Mouse (Mus musculus) neural tube, embryonic 12.5 days (tissue): ENCODE results near the gene Wnk4. TPM values are rescaled to one million over a fixed set of nuclear protein-coding genes. Genes with fewer than 3 reads are reported as not detected.

Experiments
- ATAC-seq: fragments of 200-750 bp; cut with Nextera tagmentation; 2 replicates; pipeline ENCODE4 v1.8.0; 2017; ENCODE audit warnings: low read depth, mild to moderate bottlenecking, moderate TSS enrichment, moderate library complexity; ENCODE audit not compliant: low FRiP score
- H3K27ac ChIP-seq: fragments of 300-500 bp; sonication (generic); 2 replicates; pipeline ENCODE4 v1.5.1; 2016
- H3K27me3 ChIP-seq: fragments of 300-500 bp; sonication (generic); replicated peaks from 2 replicates; pipeline ENCODE4 v1.6.1; 2016; ENCODE audit warnings: mild to moderate bottlenecking
- H3K36me3 ChIP-seq: fragments of 300-500 bp; sonication (generic); 2 replicates; pipeline ENCODE4 v1.6.1; 2016; ENCODE audit warnings: mild to moderate bottlenecking
- H3K4me1 ChIP-seq: fragments of 300-500 bp; sonication (generic); 2 replicates; pipeline ENCODE4 v1.6.1; 2016
- H3K4me2 ChIP-seq: fragments of 300-500 bp; sonication (generic); replicated peaks from 2 replicates; pipeline ENCODE4 v1.6.1; 2016; ENCODE audit warnings: mild to moderate bottlenecking
- H3K4me3 ChIP-seq: fragments of 300-500 bp; sonication (generic); 2 replicates; pipeline ENCODE4 v1.5.1; 2016
- H3K9ac ChIP-seq: fragments of 300-500 bp; sonication (generic); 2 replicates; pipeline ENCODE4 v1.6.1; 2016; ENCODE audit warnings: mild to moderate bottlenecking
- H3K9me3 ChIP-seq: fragments of 300-500 bp; sonication (generic); 2 replicates; pipeline ENCODE4 v1.6.1; 2016; ENCODE audit warnings: mild to moderate bottlenecking
- WGBS: fragments of 180-500 bp; shearing (Covaris S2); methylation state at CpG from one replicate; pipeline ENCODE4 v1.1.7; 2016; 5-methylcytosine and 5-hydroxymethylcytosine counted together
- polyA plus RNA-seq: library from polyadenylated mRNA; unstranded; fragments of >200 nt; fragmentation: Nextera tagmentation; extraction: Ambion mirVana; gene quantifications from 2 replicates; pipeline ENCODE4 v1.2.1, GENCODE M21; 2016

Wnk4 gene
- polyA plus RNA-seq, 1 experiment from 2014 or later, result 6.2 TPM

DNA sequence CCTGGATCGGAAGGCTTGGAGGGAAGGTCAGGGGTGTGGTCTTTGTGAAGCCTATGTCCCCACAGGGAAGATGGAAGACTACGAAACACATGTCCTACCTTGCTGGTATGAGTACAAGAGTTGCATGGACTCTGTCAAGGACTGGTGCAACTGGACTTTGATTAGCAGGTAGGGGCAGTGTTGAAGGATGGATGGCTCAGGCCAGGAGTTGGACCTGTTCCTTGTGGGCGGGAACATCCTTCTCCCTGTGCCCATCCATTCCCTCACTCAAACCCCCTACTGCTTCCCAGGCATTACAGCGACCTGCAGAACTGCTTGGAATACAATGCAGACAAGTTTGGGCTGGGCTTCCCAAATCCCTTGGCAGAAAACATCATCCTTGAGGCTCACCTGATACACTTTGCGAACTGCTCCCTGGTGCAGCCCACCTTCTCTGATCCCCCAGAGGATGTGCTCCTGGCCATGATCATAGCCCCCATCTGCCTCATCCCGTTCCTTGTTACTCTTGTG, 12.8 kb upstream of the Wnk4 start:
- H3K4me2 ChIP-seq, result peak overlapping the region; percentile 98
- no peak overlapping the region for H3K9ac ChIP-seq
- peaks cover 15% of the 10 kb centered on the region for H3K4me1 ChIP-seq
- H3K9me3 ChIP-seq, result no peaks in the 10 kb centered on the region
- no peak overlapping the region for H3K4me3 ChIP-seq
- no peak for ATAC-seq
- WGBS, result 83% methylated on average over 6 of the region's 6 CpGs
- H3K27me3 ChIP-seq, result peaks cover 32% of the 10 kb centered on the region
- no peaks in the 10 kb centered on the region; the same call in 1 of the 2 replicates for H3K36me3 ChIP-seq
- no peak overlapping the region for H3K27ac ChIP-seq

DNA sequence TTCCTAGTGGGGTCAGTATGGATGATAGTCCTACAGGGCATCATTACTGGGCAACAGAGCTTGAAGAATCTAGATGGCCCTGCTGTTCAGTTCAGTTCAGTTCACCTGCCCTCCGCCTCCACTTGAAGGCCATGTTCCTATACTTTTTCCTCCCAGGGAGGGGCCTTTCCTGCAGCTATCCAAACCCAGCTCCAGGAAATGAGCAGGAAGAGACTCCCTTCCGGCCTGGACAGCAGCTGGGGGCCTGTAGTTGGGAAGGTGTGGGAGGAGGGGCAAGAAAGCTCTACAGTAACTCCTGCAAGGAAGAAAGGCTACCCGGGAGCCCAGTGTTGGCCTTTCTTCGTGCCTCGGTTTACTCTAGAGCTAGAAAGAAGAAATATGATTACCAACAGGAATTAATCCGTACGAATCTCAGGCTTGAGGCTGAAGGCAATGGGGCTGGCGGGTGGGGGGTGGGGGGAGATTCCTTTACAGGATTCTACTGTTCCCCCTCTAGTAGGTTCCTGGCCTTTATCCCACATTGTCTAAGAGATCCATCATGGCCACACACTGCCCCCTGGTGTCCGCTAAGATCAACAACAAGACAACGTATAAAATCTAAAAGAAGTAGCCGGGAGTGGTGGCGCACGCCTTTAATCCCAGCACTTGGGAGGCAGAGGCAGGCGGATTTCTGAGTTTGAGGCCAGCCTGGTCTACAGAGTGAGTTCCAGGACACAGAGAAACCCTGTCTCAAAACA, 11.9 kb upstream of the Wnk4 start:
- H3K36me3 ChIP-seq, result no peaks in the 10 kb centered on the region; the same call in 1 of the 2 replicates
- peaks cover 32% of the 10 kb centered on the region for H3K27me3 ChIP-seq
- 39% methylated on average over 14 of the region's 14 CpGs for WGBS
- 0 out of 2 replicates have a peak overlapping the region, but pooled peaks have one; percentile 5 for H3K4me3 ChIP-seq
- H3K9ac ChIP-seq, result no peak overlapping the region
- ATAC-seq, result no peak
- H3K9me3 ChIP-seq, result no peaks in the 10 kb centered on the region
- no peak overlapping the region for H3K27ac ChIP-seq
- H3K4me2 ChIP-seq, result no peak overlapping the region
- peaks cover 19% of the 10 kb centered on the region for H3K4me1 ChIP-seq

DNA sequence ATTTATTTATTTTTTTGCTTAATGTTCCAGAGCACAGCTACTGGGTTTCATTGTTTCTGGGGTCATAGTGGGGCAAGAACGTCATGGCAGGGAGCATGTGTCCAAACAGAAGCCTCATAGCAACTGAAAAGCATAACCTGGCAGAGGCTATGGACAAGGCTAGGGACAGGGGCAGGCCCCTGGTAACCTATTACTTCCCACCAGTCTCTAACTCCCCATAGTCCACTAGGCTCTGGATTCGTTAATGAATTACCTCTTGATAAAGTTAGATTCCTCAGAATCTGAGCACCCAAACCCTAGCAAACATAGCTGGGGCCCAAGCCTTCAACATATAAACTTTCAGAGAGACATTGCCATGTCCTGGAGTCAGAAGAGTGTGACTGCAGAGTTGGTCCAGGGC, 9.3 kb upstream of the Wnk4 start:
- Histone ChIP-seq H3K27me3 (peaks cover 17% of the 10 kb centered on the region), H3K9ac (no peak overlapping the region), H3K4me1 (peaks cover 20% of the 10 kb centered on the region), H3K4me3 (no peak overlapping the region), H3K9me3 (no peaks in the 10 kb centered on the region), H3K4me2 (no peak overlapping the region), H3K36me3 (no peaks in the 10 kb centered on the region; the same call in 1 of the 2 replicates), H3K27ac (no peak overlapping the region)
- no peak for ATAC-seq
- 78% methylated on average over 2 of the region's 2 CpGs for WGBS

DNA sequence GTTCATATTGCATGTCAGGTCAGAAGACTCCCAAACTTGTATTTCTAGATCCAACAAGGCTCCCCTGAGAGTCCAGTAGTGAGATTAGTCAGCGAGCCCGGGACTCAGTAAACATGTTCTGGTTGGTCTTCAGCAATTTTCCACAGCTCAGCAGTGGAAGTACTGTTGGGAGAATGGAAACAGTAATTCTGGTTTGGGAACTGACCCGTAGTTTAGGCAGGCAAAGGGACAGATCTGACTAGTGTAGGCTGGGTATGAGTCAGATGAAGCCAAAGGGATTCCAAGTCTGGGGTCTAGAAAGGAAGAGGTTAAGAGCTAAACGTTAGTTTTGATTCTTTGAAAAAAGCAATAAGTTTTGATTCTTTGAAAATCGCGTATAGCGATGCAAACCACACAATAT, 7.4 kb upstream of the Wnk4 start:
- no peaks in the 10 kb centered on the region for H3K9me3 ChIP-seq
- peak overlapping the region; percentile 94 for H3K4me2 ChIP-seq
- peaks cover 12% of the 10 kb centered on the region for H3K4me1 ChIP-seq
- H3K9ac ChIP-seq, result peak overlapping the region; percentile 87
- H3K27ac ChIP-seq, result no peak overlapping the region
- peaks cover 4% of the 10 kb centered on the region; the same call in 1 of the 2 replicates for H3K27me3 ChIP-seq
- no peak for ATAC-seq
- WGBS, result 16% methylated on average over 7 of the region's 7 CpGs
- peak overlapping the region; percentile 94 for H3K4me3 ChIP-seq
- H3K36me3 ChIP-seq, result 0 out of 2 replicates have a peak, but pooled peaks cover 3% of the 10 kb centered on the region

DNA sequence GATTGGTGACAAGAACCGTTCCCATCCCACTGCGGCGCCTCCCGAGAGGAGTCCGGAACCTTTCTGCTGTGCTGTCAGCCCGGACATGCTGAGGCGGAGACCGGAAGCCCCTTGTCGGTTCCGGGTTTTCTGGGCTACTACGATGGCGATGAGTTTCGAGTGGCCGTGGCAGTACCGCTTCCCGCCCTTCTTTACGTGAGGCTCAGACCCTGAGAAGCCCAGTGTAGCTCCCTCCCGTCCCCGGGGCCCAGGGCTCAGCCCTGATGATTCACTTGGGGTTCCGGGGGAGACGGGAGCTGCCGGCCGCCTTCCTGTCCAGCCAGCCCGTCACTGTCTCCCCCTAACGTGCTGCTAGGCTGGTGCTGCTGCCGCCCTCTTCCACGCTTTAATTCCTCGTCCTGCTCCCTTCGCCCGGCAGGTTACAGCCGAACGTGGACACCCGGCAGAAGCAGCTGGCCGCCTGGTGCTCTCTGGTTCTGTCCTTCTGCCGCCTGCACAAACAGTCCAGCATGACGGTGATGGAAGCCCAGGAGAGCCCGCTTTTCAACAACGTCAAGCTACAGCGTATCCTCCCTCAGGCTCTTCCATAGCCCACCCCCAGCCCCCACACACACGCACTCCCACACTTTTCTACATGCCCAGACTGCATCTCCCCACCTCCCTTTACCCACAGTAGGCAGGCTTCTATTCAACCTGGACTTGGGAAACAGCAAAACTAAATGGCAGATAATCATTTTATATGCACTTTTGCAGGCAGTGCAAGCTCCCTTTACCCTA, 6.6 kb upstream of the Wnk4 start, which contains the start of gene Vps25:
TSS of gene Vps25 (plus strand) at position 95 of the 777 bp plus-strand sequence.
- Histone ChIP-seq H3K27me3 (no peaks in the 10 kb centered on the region), H3K4me3 (peak within 1 kb of the TSS; percentile 94), H3K4me2 (peak within 1 kb of the TSS; percentile 94), H3K36me3 (peaks cover 6% of the 10 kb centered on the region; the same call in 1 of the 2 replicates), H3K9me3 (no peaks in the 10 kb centered on the region), H3K9ac (peak within 1 kb of the TSS; percentile 87), H3K27ac (peak within 1 kb of the TSS; percentile 84), H3K4me1 (peaks cover 16% of the 10 kb centered on the region)
- ATAC-seq, result peak; percentile 70; the same call in 1 of the 2 replicates
- WGBS, result 0% methylated on average over 40 of the region's 40 CpGs

DNA sequence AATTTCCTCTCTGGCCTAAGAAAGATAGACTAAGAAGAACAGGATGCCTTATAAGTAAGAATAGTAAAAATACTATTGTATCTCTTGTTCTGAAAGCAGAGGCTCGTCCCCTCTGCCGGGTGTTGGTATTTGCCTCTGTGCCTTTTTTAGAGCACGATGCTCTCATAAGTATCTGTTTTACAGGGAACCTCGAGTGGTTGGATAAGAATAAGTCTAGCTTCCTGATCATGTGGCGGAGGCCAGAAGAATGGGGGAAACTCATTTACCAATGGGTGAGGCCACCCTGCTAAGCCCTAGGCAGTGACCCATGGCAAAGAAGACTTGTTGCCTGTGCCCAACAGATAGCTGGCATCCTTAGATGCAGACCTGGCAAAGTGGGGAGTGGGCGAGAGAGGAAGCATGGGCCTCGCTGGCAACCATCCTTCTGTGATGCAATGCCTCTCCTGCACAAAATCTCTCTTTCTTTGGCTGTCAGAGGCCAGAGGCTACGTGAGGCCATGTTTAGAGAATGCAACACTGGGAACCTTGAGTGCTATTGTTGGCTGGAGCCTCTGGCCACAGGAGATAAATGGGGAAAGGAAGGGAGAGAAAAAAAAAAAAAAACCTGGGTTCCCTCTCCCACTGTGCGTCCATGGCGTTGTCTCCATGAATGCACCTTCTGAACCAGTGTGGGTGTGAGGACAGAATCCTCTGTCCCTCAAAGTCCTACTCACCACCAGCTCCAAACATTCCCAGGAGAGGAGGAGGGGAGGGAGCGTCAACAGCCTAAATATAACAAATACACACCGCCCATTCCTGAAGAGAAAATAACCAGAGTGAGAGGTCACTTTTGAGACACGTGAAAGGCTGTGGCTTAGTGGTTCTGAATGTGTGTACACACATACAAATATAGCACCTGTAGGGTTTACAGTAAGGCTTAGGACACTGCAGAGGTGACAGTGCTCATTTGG, 4.3 kb upstream of the Wnk4 start:
- no peak overlapping the region for H3K9ac ChIP-seq
- no peak for ATAC-seq
- peaks cover 39% of the 10 kb centered on the region for H3K4me1 ChIP-seq
- no peaks in the 10 kb centered on the region for H3K9me3 ChIP-seq
- WGBS, result 90% methylated on average over 13 of the region's 13 CpGs
- no peak overlapping the region for H3K4me3 ChIP-seq
- no peak overlapping the region for H3K4me2 ChIP-seq
- H3K27ac ChIP-seq, result no peak overlapping the region
- peaks cover 4% of the 10 kb centered on the region; the same call in 1 of the 2 replicates for H3K27me3 ChIP-seq
- H3K36me3 ChIP-seq, result peaks cover 7% of the 10 kb centered on the region; the same call in 1 of the 2 replicates

DNA sequence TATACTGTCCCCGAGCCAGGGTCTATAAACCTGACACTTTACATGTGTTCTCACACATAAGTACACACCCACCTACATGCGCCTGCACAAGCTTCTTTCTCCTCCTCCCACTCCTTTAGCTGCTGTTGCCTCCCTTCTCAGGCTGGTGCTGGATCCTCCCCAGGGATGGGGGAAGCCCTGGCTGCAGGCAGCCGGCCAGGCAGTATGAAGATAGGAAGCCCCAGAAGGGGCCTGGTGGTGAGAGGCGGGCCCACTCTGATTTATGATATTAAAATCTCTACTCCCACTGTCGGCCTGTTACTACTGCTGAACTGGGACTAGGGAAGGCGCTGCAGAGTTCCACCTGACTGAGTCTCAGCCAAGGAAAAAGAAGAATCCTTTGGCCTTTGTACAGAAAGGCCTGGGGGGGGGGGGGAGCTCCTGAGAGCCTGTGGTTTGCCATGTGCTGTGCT, 1.1 kb upstream of the Wnk4 start:
- no peak for ATAC-seq
- no peak overlapping the region for H3K27ac ChIP-seq

DNA sequence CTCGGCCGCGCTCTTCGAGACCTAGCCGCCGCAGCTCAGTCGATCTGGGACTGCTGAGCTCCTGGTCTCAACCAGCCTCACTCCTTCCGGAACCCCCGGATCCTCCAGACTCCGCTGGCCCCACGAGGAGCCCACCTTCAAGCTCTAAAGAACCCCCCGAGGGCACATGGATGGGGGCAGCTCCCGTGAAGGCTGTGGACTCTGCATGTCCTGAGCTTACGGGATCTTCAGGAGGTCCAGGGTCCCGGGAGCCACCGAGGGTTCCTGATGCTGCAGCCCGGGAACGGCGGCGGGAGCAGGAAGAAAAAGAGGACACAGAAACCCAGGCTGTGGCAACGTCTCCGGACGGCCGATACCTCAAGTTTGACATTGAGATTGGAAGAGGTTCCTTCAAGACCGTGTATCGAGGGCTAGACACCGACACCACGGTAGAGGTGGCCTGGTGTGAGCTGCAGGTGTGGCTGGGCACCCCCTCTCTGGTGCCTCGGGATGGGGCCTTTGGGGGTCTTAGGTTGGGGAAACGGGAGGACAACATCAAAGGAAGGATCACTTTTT, 536 bp downstream of the Wnk4 start:
- no peak overlapping the region for H3K27ac ChIP-seq
- peaks cover 58% of the 10 kb centered on the region for H3K4me1 ChIP-seq
- H3K9ac ChIP-seq, result peak overlapping the region; percentile 72
- H3K4me3 ChIP-seq, result peak overlapping the region; percentile 45
- peaks cover 51% of the 10 kb centered on the region for H3K27me3 ChIP-seq
- under 1% methylated on average over 30 of the region's 30 CpGs for WGBS
- H3K9me3 ChIP-seq, result no peaks in the 10 kb centered on the region
- peak overlapping the region; percentile 95 for H3K4me2 ChIP-seq
- H3K36me3 ChIP-seq, result peaks cover 7% of the 10 kb centered on the region; the same call in 1 of the 2 replicates
- peak; percentile 35 for ATAC-seq

More for the DNA sequence above, 1.1 kb upstream of the Wnk4 start:
- Histone ChIP-seq H3K9ac (no peak overlapping the region; the same call in 1 of the 2 replicates), H3K27me3 (peaks cover 36% of the 10 kb centered on the region), H3K4me3 (no peak overlapping the region), H3K9me3 (no peaks in the 10 kb centered on the region), H3K4me1 (peaks cover 54% of the 10 kb centered on the region), H3K36me3 (peaks cover 7% of the 10 kb centered on the region; the same call in 1 of the 2 replicates), H3K4me2 (peak overlapping the region; percentile 95)
- 29% methylated on average over 6 of the region's 6 CpGs for WGBS

DNA sequence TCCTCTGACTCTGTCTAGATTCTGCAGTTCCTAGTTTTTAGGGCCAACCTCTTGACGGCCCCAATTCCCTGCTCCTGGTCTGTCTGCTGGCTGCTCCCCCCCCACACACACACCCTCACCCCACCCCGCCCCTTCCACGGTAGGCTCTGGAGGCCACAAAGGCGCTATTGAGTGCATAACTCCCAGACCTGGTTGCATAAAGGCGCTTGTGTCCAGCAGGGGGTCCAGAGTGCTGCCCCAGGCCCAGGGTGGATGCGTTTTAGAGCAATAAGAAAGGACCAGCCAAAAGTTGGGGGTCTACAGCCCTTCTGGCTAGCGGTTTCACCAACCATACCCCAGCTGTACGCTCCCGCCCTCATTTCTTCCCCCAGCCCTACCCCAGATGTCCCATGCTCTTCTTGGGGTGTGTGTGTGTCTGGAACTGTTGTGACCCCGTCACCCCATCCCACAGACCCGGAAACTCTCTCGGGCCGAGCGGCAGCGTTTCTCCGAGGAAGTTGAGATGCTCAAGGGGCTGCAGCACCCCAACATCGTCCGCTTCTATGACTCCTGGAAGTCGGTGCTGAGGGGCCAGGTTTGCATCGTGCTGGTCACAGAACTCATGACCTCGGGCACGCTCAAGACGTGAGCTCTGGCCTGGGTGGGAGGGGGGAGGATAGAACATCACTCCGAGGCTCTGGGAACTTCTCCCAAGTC, 2.1 kb downstream of the Wnk4 start:
- Histone ChIP-seq H3K9me3 (no peaks in the 10 kb centered on the region), H3K27ac (no peak overlapping the region), H3K27me3 (peaks cover 59% of the 10 kb centered on the region), H3K9ac (no peak overlapping the region), H3K4me1 (peaks cover 58% of the 10 kb centered on the region), H3K4me2 (peak overlapping the region; percentile 95), H3K4me3 (peak overlapping the region; percentile 45), H3K36me3 (peaks cover 4% of the 10 kb centered on the region; the same call in 1 of the 2 replicates)
- WGBS, result 1% methylated on average over 24 of the region's 24 CpGs
- no peak for ATAC-seq

DNA sequence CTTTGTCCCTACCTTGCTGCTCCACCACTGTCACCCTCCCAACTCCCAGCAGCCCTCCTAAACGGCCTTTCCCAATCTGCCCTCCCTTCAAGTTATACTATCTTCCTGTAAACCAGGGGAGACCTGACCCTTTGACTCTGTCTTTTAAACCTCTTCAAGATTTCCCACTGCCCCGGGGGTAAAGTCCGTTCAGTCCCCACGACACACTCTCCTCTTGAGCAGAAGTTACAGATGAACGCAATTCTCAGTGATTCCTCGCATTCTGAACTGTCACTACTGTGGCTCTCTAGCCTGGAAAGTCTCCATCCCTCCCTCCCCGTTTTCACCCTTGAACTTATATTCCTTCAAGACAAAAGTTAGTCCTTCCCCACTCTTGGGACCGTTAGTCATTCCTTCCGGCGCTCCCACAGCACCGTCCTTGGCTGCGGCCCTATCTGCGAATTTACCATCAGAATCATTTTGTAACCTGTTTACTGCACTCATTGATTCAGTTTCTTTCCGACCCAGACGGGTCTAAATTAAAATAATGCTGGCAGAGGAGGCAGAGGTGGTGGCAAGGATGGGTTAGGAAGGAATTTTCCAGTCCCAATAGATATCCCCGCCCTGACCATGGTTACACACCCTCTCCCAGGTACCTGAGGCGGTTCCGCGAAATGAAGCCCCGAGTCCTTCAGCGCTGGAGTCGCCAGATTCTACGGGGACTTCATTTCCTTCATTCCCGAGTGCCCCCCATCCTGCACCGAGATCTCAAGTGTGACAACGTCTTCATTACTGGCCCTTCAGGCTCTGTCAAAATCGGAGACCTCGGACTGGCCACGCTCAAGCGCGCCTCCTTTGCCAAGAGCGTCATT, 3.0 kb downstream of the Wnk4 start:
- H3K36me3 ChIP-seq, result peaks cover 4% of the 10 kb centered on the region; the same call in 1 of the 2 replicates
- no peaks in the 10 kb centered on the region for H3K9me3 ChIP-seq
- peak overlapping the region; percentile 95 for H3K4me2 ChIP-seq
- no peak overlapping the region for H3K4me3 ChIP-seq
- WGBS, result 3% methylated on average over 32 of the region's 32 CpGs
- ATAC-seq, result no peak
- H3K27ac ChIP-seq, result no peak overlapping the region
- no peak overlapping the region for H3K9ac ChIP-seq
- H3K4me1 ChIP-seq, result peaks cover 58% of the 10 kb centered on the region
- H3K27me3 ChIP-seq, result peaks cover 64% of the 10 kb centered on the region
